Mouse (Mus musculus): ENCODE measurements around the gene Tfdp1.

DNA sequence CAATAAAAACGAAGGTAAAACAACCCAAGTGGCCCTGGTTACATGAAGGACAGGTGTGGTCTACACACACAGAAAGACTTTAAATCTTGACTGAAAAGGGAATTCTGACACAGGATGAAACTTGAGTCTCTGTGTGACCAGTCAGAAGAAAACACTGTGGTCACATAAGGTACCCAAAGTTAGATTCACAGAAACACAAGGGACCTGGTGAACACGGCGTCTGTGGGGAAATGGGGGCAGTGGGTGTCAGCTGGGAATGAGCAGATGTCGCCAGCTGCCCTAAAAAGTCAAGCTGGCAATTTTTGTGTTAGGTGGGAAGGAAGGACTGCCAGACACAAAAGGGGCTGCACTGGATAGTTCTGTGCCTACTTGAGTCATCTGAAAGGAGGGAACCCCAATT is 44.4 kb downstream of the Tfdp1 start:
- TF ChIP-seq CTCF (IDR thresholded peaks at IDR 0.05; ENCODE audit: extremely low read depth, insufficient read depth, low read length) (no peak), POLR2A (IDR thresholded peaks at IDR 0.05; ENCODE audit: extremely low read depth, insufficient read depth, low read length) (no peak)

Data from cortical plate, adult 2 months (tissue).